ENCODE assay signal across 8 mouse cellular contexts in the genomic region with DNA sequence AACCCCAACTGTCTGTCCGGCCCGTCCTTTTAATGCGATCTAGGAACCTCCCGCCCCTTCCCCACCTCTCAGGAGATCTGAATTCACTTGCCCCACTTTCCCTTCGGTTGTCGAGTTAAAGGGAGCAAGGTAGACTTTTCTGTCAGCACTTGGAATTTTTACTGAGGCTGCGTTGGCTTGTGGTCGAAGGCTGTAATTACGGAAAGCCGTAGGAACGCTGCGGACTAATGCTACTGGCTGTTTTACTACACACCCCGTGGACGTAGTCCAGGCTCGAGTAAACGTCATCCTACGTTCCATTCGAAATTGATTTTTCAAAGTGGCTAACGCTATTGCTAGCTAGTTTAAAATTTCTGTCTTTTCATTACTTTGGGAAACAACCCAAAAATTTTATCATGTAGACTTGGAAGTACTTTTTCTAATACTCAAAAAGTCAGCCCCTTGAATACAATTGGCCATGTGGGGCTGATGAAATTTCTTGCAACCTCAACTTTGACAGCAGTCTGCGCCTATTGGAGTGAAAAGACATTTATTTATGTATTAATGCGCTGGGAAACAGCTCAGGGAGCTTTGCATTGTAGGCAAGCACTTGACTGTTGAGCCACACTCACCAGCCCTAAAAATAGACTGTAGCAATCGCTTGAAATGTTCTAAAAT. TPM values are rescaled to one million over a fixed set of nuclear protein-coding genes. Genes with fewer than 3 reads are reported as not detected.
DNase-seq lines count a peak whose midpoint lies in the region; ATAC-seq and TF ChIP-seq lines count a peak whose summit lies in the region.

No protein-coding gene starts in this region.

- peak overlapping the region; percentile 96 for H3K9ac ChIP-seq in heart, embryonic 13.5 days
- H3K9ac ChIP-seq in kidney, embryonic 15.5 days: peak overlapping the region; percentile 86
- peak overlapping the region; percentile 95 for H3K9ac ChIP-seq in liver, embryonic 11.5 days (ENCODE audit: low read depth, low read length)

- no peak for TF ChIP-seq CTCF in brain, embryonic 14.5 days (IDR thresholded peaks at IDR 0.05; ENCODE audit: borderline replicate concordance, extremely low read depth, insufficient read depth, insufficient read length)

- peak overlapping the region; percentile 94 for H3K4me2 ChIP-seq in heart, embryonic 13.5 days
- peak overlapping the region; percentile 80 for H3K4me2 ChIP-seq in kidney, embryonic 15.5 days
- H3K4me2 ChIP-seq in liver, embryonic 11.5 days: peak overlapping the region; percentile 88
- H3K4me2 ChIP-seq in myocyte (ENCODE audit: low read depth): peak overlapping the region; percentile 92

- peak overlapping the region; percentile 95 for H3K27ac ChIP-seq in heart, embryonic 13.5 days (replicated peaks)
- peak overlapping the region; percentile 91 for H3K27ac ChIP-seq in kidney, embryonic 15.5 days
- peak overlapping the region; percentile 90 for H3K27ac ChIP-seq in liver, embryonic 11.5 days (ENCODE audit: low read depth, low read length)

- H3K9me3 ChIP-seq in heart, embryonic 13.5 days: no peaks in the 10 kb centered on the region
- no peaks in the 10 kb centered on the region for H3K9me3 ChIP-seq in kidney, embryonic 15.5 days (replicated peaks)
- no peaks in the 10 kb centered on the region for H3K9me3 ChIP-seq in liver, embryonic 11.5 days (ENCODE audit: control insufficient read depth, low read length)

- ATAC-seq in erythroid progenitor cell, adult 5-6 weeks (replicated peaks; ENCODE audit: low FRiP score, poor library complexity, severe bottlenecking): peak; percentile 56; the same call in 1 of the 2 replicates
- ATAC-seq in heart, embryonic 13.5 days (ENCODE audit: extremely low read depth, insufficient number of reproducible peaks, low FRiP score, low TSS enrichment): no peak
- ATAC-seq in kidney, embryonic 15.5 days (replicated peaks; ENCODE audit: low FRiP score): peak; percentile 61; the same call in 1 of the 2 replicates
- peak; percentile 69 for ATAC-seq in liver, embryonic 11.5 days (replicated peaks; ENCODE audit: low FRiP score)

- no peak for TF ChIP-seq POLR2A in brain, embryonic 14.5 days (IDR thresholded peaks at IDR 0.05; ENCODE audit: borderline replicate concordance, extremely low read depth, insufficient read depth, insufficient read length, poor library complexity, severe bottlenecking)
- peak; percentile 35 for TF ChIP-seq POLR2A in myocyte (IDR thresholded peaks at IDR 0.05; ENCODE audit: insufficient read length, low read depth)

- 2% methylated on average over 22 of the region's 22 CpGs for WGBS in heart, embryonic 13.5 days
- 3% methylated on average over 22 of the region's 22 CpGs for WGBS in kidney, embryonic 15.5 days
- 2% methylated on average over 22 of the region's 22 CpGs for WGBS in liver, embryonic 11.5 days

- H3ac ChIP-seq in myocyte (ENCODE audit: control insufficient read depth, insufficient read length): peak overlapping the region; percentile 76

- H3K4me1 ChIP-seq in heart, embryonic 13.5 days: peaks cover 31% of the 10 kb centered on the region
- H3K4me1 ChIP-seq in kidney, embryonic 15.5 days: peaks cover 27% of the 10 kb centered on the region
- H3K4me1 ChIP-seq in liver, embryonic 11.5 days (replicated peaks; ENCODE audit: control insufficient read depth, insufficient read depth, low read length): peaks cover 12% of the 10 kb centered on the region

- peak; percentile 86 for DNase-seq in MN1 (ENCODE audit: low spot score)
- peak; percentile 82 for DNase-seq in brain, embryonic 14.5 days (ENCODE audit: low read depth)
- DNase-seq in liver, embryonic 11.5 days (ENCODE audit: low spot score): peak; percentile 58
- peak; percentile 71 for DNase-seq in yolk sac, embryonic 10.5 days (ENCODE audit: low spot score)

- H3K27me3 ChIP-seq in heart, embryonic 13.5 days (replicated peaks): no peaks in the 10 kb centered on the region
- no peaks in the 10 kb centered on the region for H3K27me3 ChIP-seq in kidney, embryonic 15.5 days
- no peaks in the 10 kb centered on the region for H3K27me3 ChIP-seq in liver, embryonic 11.5 days (replicated peaks; ENCODE audit: control insufficient read depth, insufficient read depth, low read length)
- no peaks in the 10 kb centered on the region for H3K27me3 ChIP-seq in myocyte (ENCODE audit: control insufficient read depth, insufficient read depth, insufficient read length)

- peaks cover 20% of the 10 kb centered on the region for H3K36me3 ChIP-seq in heart, embryonic 13.5 days
- H3K36me3 ChIP-seq in kidney, embryonic 15.5 days: peaks cover 19% of the 10 kb centered on the region; the same call in 1 of the 2 replicates
- 0 out of 2 replicates have a peak, but pooled peaks cover 2% of the 10 kb centered on the region for H3K36me3 ChIP-seq in liver, embryonic 11.5 days (ENCODE audit: control insufficient read depth, insufficient read depth, low read length)
- H3K36me3 ChIP-seq in myocyte (ENCODE audit: control insufficient read depth, insufficient read depth): peaks cover 6% of the 10 kb centered on the region

- peaks cover 55% of the 10 kb centered on the region for H3K79me2 ChIP-seq in myocyte (ENCODE audit: control insufficient read depth, insufficient read depth)

- peak overlapping the region; percentile 98 for H3K4me3 ChIP-seq in heart, embryonic 13.5 days
- H3K4me3 ChIP-seq in kidney, embryonic 15.5 days (replicated peaks): peak overlapping the region; percentile 76
- peak overlapping the region; percentile 91 for H3K4me3 ChIP-seq in liver, embryonic 11.5 days (ENCODE audit: low read depth, low read length)
- peak overlapping the region; percentile 71 for H3K4me3 ChIP-seq in myocyte

TF ChIP-seq in myocyte, 11 proteins besides CTCF, POLR2A, EP300 and RAD21:
- peak; percentile 95 for TF ChIP-seq MAX (IDR thresholded peaks at IDR 0.05; ENCODE audit: low read depth)
- TF ChIP-seq USF1 (IDR thresholded peaks at IDR 0.05; ENCODE audit: low read depth): no peak
- TF ChIP-seq TCF3 (IDR thresholded peaks at IDR 0.05; ENCODE audit: insufficient read length, low read depth): no peak
- TF ChIP-seq MYOD1 (IDR thresholded peaks at IDR 0.05; ENCODE audit: control insufficient read depth in 1 of 3, insufficient read length in 2 of 3, low read depth in 2 of 3): no peak
- TF ChIP-seq REST (IDR thresholded peaks at IDR 0.05; ENCODE audit: insufficient read depth, insufficient read length): no peak
- TF ChIP-seq E2F4 (IDR thresholded peaks at IDR 0.05; ENCODE audit: insufficient read depth): no peak
- no peak for TF ChIP-seq SRF (IDR thresholded peaks at IDR 0.05; ENCODE audit: control insufficient read depth, insufficient read length, low read depth)
- no peak for TF ChIP-seq MYOG (IDR thresholded peaks at IDR 0.05; ENCODE audit: control insufficient read depth in 1 of 3, insufficient read depth in 1 of 3, insufficient read length in 2 of 3, low read depth in 2 of 3)
- no peak for TF ChIP-seq TCF12 (IDR thresholded peaks at IDR 0.05; ENCODE audit: insufficient read depth, poor library complexity, severe bottlenecking)
- peak; percentile 71 for TF ChIP-seq POLR2AphosphoS2 (IDR thresholded peaks at IDR 0.05; ENCODE audit: insufficient read length, low read depth)
- peak; percentile 99 for TF ChIP-seq CEBPB (IDR thresholded peaks at IDR 0.05; ENCODE audit: insufficient read depth, poor library complexity, severe bottlenecking)
TF ChIP-seq in myocyte: peak in this region for 3.

RNA-seq across cellular contexts. Expression of gene Eprs, which starts 0.8 kb away (rescaled TPM):
- 26.4 and 44.5 TPM in 2 replicates for polyA plus RNA-seq in brain, embryonic 14.5 days (2012; rRNA removed)
- total RNA-seq in erythroid progenitor cell, adult 5-6 weeks (2015; ENCODE audit: low replicate concordance): 27.0 and 41.9 TPM in 2 replicates
- 38.1 and 46.3 TPM in 2 replicates for total RNA-seq in erythroid progenitor cell, adult 5-6 weeks (2017; ENCODE audit: low replicate concordance)
- polyA plus RNA-seq in heart, embryonic 13.5 days (2015; fragmentation: Nextera tagmentation; extraction: Ambion mirVana): 106 and 112 TPM in 2 replicates
- 142 and 160 TPM in 2 replicates for polyA plus RNA-seq in kidney, embryonic 15.5 days (2015; fragmentation: Nextera tagmentation; extraction: Ambion mirVana)
- 180 and 202 TPM in 2 replicates for polyA plus RNA-seq in liver, embryonic 11.5 days (2014; fragmentation: Nextera tagmentation; extraction: Ambion mirVana)
- polyA plus RNA-seq in myocyte (2012; fragmentation: generic; extraction: Trizol): 94.5 TPM

RNA-seq across cellular contexts. Expression of gene Bpnt1, which starts 31.7 kb away (rescaled TPM):
- polyA plus RNA-seq in brain, embryonic 14.5 days (2012; rRNA removed): 39.6 and 41.8 TPM in 2 replicates
- total RNA-seq in erythroid progenitor cell, adult 5-6 weeks (2015; ENCODE audit: low replicate concordance): not detected in 2 replicates
- total RNA-seq in erythroid progenitor cell, adult 5-6 weeks (2017; ENCODE audit: low replicate concordance): 1.2 and 5.9 TPM in 2 replicates
- polyA plus RNA-seq in heart, embryonic 13.5 days (2015; fragmentation: Nextera tagmentation; extraction: Ambion mirVana): 25.6 and 25.7 TPM in 2 replicates
- 53.2 and 54.3 TPM in 2 replicates for polyA plus RNA-seq in kidney, embryonic 15.5 days (2015; fragmentation: Nextera tagmentation; extraction: Ambion mirVana)
- polyA plus RNA-seq in liver, embryonic 11.5 days (2014; fragmentation: Nextera tagmentation; extraction: Ambion mirVana): 28.4 and 29.4 TPM in 2 replicates
- polyA plus RNA-seq in myocyte (2012; fragmentation: generic; extraction: Trizol): 20.0 TPM

RNA-seq across cellular contexts. Expression of gene Iars2, which starts 34.5 kb away (rescaled TPM):
- 18.2 and 18.9 TPM in 2 replicates for polyA plus RNA-seq in brain, embryonic 14.5 days (2012; rRNA removed)
- 24.5 and 41.5 TPM in 2 replicates for total RNA-seq in erythroid progenitor cell, adult 5-6 weeks (2015; ENCODE audit: low replicate concordance)
- total RNA-seq in erythroid progenitor cell, adult 5-6 weeks (2017; ENCODE audit: low replicate concordance): 16.3 and 21.1 TPM in 2 replicates
- polyA plus RNA-seq in heart, embryonic 13.5 days (2015; fragmentation: Nextera tagmentation; extraction: Ambion mirVana): 32.8 and 35.6 TPM in 2 replicates
- polyA plus RNA-seq in kidney, embryonic 15.5 days (2015; fragmentation: Nextera tagmentation; extraction: Ambion mirVana): 30.4 and 32.7 TPM in 2 replicates
- polyA plus RNA-seq in liver, embryonic 11.5 days (2014; fragmentation: Nextera tagmentation; extraction: Ambion mirVana): 41.0 and 49.6 TPM in 2 replicates
- polyA plus RNA-seq in myocyte (2012; fragmentation: generic; extraction: Trizol): 16.2 TPM
